Mouse (Mus musculus) E14TG2a.4 (cell line): ENCODE data around the gene Wdr18.

Experiments
- CTCF ChIP-seq: conservative IDR thresholded peaks from 2 replicates; pipeline ENCODE4 v1.5.1; 2014; ENCODE audit warnings: low read length
- NANOG ChIP-seq: IDR thresholded peaks from 2 replicates; pipeline ENCODE4 v1.6.1; 2014; ENCODE audit warnings: borderline replicate concordance, low read length, mixed read lengths

GRCm38 (mm10) chr10:79971183-79971497 lies 11.2 kb downstream of the Wdr18 start:
- TF ChIP-seq CTCF (no peak), NANOG (no peak)
